Mouse (Mus musculus): Measurements from ENCODE around the gene Atp5g2.

DNA sequence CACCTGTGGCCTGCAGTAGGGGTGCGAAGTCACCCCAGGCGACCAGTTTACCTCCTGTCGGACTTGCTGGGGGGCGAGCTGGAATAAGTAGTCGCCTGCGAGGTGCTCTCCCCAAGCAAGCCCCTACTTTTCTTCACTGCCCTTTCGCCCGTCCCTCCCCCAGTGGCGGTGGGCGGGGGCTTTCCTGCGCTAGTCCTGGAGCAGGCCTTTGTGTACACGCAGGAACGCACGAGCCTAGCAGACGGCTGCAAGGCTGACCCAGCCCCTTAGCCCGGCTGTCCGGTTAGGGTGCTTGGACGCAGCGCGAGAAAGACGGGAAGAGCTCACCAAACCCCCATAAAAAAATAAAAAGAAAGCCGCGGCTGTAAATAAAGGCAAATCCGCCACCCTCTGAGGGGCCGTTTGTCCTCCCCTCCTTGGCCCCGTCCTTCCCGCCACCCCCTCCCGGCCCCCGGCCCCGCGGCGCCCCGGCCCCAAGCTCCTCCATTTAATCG lies 384 bp downstream of the Atp5g2 start:
- TF ChIP-seq POLR2A (IDR thresholded peaks at IDR 0.05; ENCODE audit: control insufficient read depth, extremely low read depth, insufficient read depth, low read length, poor library complexity), result no peak
- TF ChIP-seq CTCF (IDR thresholded peaks at IDR 0.05; ENCODE audit: borderline replicate concordance, control insufficient read depth, extremely low read depth, insufficient read depth, low read length, poor library complexity), result no peak
